Mouse (Mus musculus): ENCODE measurements around the gene Tspo2.

GRCm38 (mm10) chr17:48451753-48452444 is 577 bp upstream of the Tspo2 start:
- TF ChIP-seq CTCF (IDR thresholded peaks at IDR 0.05; ENCODE audit: low read depth) (no peak), EP300 (optimal IDR thresholded peaks at IDR 0.05) (no peak)
